Mouse (Mus musculus) hindbrain, embryonic 11.5 days (tissue): ENCODE results near the gene Bach2. TPM values are rescaled to one million over a fixed set of nuclear protein-coding genes. Genes with fewer than 3 reads are reported as not detected.
A peak's percentile ranks its signal among the peaks of the same experiment; 100 is the strongest.

Experiments used
- ATAC-seq: fragments of 200-750 bp; cut with Nextera tagmentation; 2 replicates; pipeline ENCODE4 v1.8.0; 2017; ENCODE audit warnings: mild to moderate bottlenecking, moderate TSS enrichment, moderate library complexity; ENCODE audit not compliant: low FRiP score
- DNase-seq: peaks from one replicate; pipeline ENCODE4 v3.0.0-alpha.2; 2015; ENCODE audit warnings: low spot score
- H3K27ac ChIP-seq: fragments of 300-500 bp; sonication (generic); 2 replicates; pipeline ENCODE4 v1.5.1; 2014; ENCODE audit warnings: mild to moderate bottlenecking, low read depth, low read length
- H3K27me3 ChIP-seq: fragments of 300-500 bp; sonication (generic); 2 replicates; pipeline ENCODE4 v1.6.1; 2014; ENCODE audit warnings: mild to moderate bottlenecking, low read length, moderate library complexity, mixed read lengths; ENCODE audit not compliant: control insufficient read depth, insufficient read depth
- H3K36me3 ChIP-seq: fragments of 300-500 bp; sonication (generic); 2 replicates; pipeline ENCODE4 v1.6.1; 2014; ENCODE audit warnings: mild to moderate bottlenecking, low read length, moderate library complexity, mixed read lengths; ENCODE audit not compliant: control insufficient read depth, insufficient read depth
- H3K4me1 ChIP-seq: fragments of 300-500 bp; sonication (generic); replicated peaks from 2 replicates; pipeline ENCODE4 v1.6.1; 2014; ENCODE audit warnings: low read length, mixed read lengths; ENCODE audit not compliant: control insufficient read depth, insufficient read depth
- H3K4me2 ChIP-seq: fragments of 300-500 bp; sonication (generic); replicated peaks from 2 replicates; pipeline ENCODE4 v1.6.1; 2014; ENCODE audit warnings: mild to moderate bottlenecking, low read depth, low read length
- H3K4me3 ChIP-seq: fragments of 300-500 bp; sonication (generic); 2 replicates; pipeline ENCODE4 v1.5.1; 2014; ENCODE audit warnings: low read depth, low read length
- H3K9ac ChIP-seq: fragments of 300-500 bp; sonication (generic); 2 replicates; pipeline ENCODE4 v1.6.1; 2014; ENCODE audit warnings: low read depth, low read length
- H3K9me3 ChIP-seq: fragments of 300-500 bp; sonication (generic); 2 replicates; pipeline ENCODE4 v1.6.1; 2016; ENCODE audit warnings: low read length; ENCODE audit not compliant: control insufficient read depth
- WGBS: fragments of 180-500 bp; shearing (Covaris S2); extraction: QIAGEN DNeasy Blood & Tissue Kit; methylation state at CpG from one replicate; pipeline ENCODE4 v1.1.7; 2014; 5-methylcytosine and 5-hydroxymethylcytosine counted together
- polyA plus RNA-seq: library from polyadenylated mRNA; unstranded; fragments of >200 nt; fragmentation: Nextera tagmentation; extraction: Ambion mirVana; gene quantifications from 2 replicates; pipeline ENCODE4 v1.2.1, GENCODE M21; 2014

Gene Bach2
- polyA plus RNA-seq, 1 experiment from 2014 or later = 23.9 TPM

DNA sequence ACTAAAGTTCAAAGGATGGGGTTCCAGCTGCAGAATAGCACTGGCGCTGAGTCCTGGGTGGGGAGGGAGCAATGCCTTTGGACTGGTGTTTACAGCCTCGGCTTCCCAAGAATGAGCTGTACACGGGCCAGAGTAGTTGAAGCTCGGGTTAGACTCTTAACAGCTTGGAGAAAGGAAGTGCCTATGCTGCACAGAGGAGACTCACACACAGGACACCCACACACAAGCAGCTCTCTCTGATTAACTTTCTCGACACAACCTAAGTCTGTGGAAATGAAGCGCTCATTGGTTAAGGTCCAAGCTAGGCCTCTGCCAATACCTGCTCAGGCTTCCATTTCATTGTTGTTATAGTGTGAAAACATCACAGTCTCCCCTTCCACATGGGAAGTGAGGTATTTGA lies 224.5 kb downstream of the Bach2 start:
- no peak overlapping the region for H3K4me2 ChIP-seq
- WGBS = 92% methylated on average over 6 of the region's 6 CpGs
- no peak overlapping the region for H3K9ac ChIP-seq
- H3K36me3 ChIP-seq = no peaks in the 10 kb centered on the region
- H3K4me1 ChIP-seq = no peaks in the 10 kb centered on the region
- no peak for ATAC-seq
- H3K27me3 ChIP-seq = no peaks in the 10 kb centered on the region
- no peak for DNase-seq
- no peak overlapping the region for H3K4me3 ChIP-seq
- no peaks in the 10 kb centered on the region for H3K9me3 ChIP-seq
- no peak overlapping the region for H3K27ac ChIP-seq

DNA sequence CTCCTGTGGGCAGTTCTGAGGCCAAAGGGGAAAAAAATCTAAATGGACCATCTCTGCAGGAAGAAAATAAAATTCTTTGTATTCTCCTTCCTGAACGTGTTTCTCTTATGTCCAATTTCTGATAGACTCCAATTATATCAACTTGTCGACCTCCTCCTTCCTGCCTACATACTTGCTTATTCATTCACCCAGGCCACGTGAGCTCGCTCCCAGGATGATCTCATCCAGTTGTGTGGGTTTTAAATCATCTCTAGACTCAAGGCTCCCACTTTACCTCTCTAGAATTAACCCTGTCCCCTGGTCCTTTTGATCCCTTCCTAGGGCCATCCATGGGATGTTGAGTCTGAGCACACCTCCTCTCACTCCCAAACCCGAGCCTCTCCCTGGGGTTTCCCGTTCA lies 225.9 kb downstream of the Bach2 start:
- WGBS = 81% methylated on average over 6 of the region's 6 CpGs
- Histone ChIP-seq H3K4me2 (no peak overlapping the region), H3K27ac (no peak overlapping the region), H3K9me3 (no peaks in the 10 kb centered on the region), H3K36me3 (no peaks in the 10 kb centered on the region), H3K4me1 (no peaks in the 10 kb centered on the region), H3K27me3 (no peaks in the 10 kb centered on the region), H3K4me3 (no peak overlapping the region), H3K9ac (no peak overlapping the region)
- DNase-seq (no peak), ATAC-seq (no peak)

DNA sequence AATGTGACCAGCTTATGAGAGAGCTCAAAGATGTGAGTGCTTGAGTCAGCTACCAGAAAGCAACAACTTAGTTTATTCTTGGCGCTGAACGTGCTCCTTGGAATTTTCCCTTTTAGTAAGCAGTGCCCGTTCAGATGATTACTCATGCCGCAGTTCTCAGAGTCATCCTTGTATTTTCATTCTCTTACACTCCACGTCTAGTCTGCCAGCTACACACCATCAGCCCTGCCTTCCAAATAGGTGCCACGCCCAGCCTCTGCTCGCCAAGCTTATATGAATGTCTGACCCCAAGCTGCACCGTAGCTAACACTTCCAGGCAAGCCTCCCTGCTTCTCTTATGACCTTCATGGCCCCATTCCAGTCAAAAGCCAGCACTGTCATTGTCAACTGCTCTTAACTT lies 227.4 kb downstream of the Bach2 start:
- Histone ChIP-seq H3K4me1 (no peaks in the 10 kb centered on the region), H3K27ac (no peak overlapping the region), H3K36me3 (no peaks in the 10 kb centered on the region), H3K9me3 (no peaks in the 10 kb centered on the region), H3K4me3 (no peak overlapping the region), H3K4me2 (no peak overlapping the region), H3K9ac (no peak overlapping the region), H3K27me3 (no peaks in the 10 kb centered on the region)
- ATAC-seq (no peak), DNase-seq (no peak)
- WGBS = 86% methylated on average over 8 of the region's 8 CpGs

DNA sequence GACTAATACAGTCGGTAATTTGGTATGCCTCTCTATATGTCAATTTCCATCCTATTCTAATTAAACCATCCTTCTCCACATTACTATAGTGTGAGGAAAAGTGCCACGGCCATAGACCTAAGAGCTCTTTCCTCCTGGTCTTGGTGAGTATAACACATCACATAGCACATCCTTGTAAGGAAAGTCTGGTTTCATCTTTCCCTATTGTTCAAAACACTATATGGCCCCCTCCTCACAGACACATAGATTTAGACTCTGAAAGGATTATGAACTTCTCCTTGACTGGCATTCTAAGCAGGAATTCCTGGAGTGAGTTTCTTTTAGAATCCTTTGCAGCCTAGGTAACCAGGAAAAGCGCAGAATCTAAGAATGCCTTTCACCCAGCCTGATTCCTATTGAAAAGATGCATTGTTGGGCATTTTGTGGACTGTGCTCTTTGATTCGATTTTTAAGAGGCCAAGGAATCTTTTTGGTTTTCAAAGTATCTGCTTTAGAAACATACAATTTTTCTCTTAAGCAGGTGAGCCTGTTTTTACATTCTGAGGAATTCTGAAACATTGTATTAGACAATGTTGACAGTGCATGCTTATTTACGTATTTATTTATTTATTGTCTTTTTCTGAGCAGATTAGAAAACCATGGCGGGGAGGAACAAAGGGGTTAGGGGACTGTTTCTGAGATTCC lies 239.5 kb downstream of the Bach2 start:
- Histone ChIP-seq H3K4me3 (no peak overlapping the region), H3K4me2 (no peak overlapping the region), H3K9me3 (no peaks in the 10 kb centered on the region), H3K9ac (no peak overlapping the region), H3K4me1 (peaks cover 24% of the 10 kb centered on the region), H3K27me3 (no peaks in the 10 kb centered on the region), H3K36me3 (no peaks in the 10 kb centered on the region), H3K27ac (peak overlapping the region; percentile 83; the same call in 1 of the 2 replicates)
- ATAC-seq = 0 out of 2 replicates have a peak, but pooled peaks have one; percentile 18
- WGBS = 41% methylated on average over 6 of the region's 6 CpGs
- peak; percentile 40 for DNase-seq

- Histone ChIP-seq H3K36me3 (no peaks in the 10 kb centered on the region), H3K4me2 (no peak overlapping the region), H3K27ac (peak overlapping the region; percentile 83), H3K9me3 (no peaks in the 10 kb centered on the region), H3K9ac (no peak overlapping the region), H3K4me3 (no peak overlapping the region), H3K27me3 (no peaks in the 10 kb centered on the region), H3K4me1 (peaks cover 24% of the 10 kb centered on the region)
- ATAC-seq = no peak
- peak; percentile 23 for DNase-seq
- 35% methylated on average over 3 of the region's 3 CpGs for WGBS
Measured at GRCm38 (mm10) chr4:32479231-32479630, 240.6 kb downstream of the Bach2 start.

- Histone ChIP-seq H3K9me3 (no peaks in the 10 kb centered on the region), H3K4me2 (no peak overlapping the region), H3K9ac (no peak overlapping the region), H3K27ac (peak overlapping the region; percentile 83), H3K4me1 (peaks cover 24% of the 10 kb centered on the region), H3K4me3 (no peak overlapping the region), H3K36me3 (no peaks in the 10 kb centered on the region), H3K27me3 (no peaks in the 10 kb centered on the region)
- DNase-seq (peak; percentile 62), ATAC-seq (peak; percentile 69)
- WGBS = 62% methylated on average over 16 of the region's 16 CpGs
Measured at GRCm38 (mm10) chr4:32479801-32480700, 241.4 kb downstream of the Bach2 start.

DNA sequence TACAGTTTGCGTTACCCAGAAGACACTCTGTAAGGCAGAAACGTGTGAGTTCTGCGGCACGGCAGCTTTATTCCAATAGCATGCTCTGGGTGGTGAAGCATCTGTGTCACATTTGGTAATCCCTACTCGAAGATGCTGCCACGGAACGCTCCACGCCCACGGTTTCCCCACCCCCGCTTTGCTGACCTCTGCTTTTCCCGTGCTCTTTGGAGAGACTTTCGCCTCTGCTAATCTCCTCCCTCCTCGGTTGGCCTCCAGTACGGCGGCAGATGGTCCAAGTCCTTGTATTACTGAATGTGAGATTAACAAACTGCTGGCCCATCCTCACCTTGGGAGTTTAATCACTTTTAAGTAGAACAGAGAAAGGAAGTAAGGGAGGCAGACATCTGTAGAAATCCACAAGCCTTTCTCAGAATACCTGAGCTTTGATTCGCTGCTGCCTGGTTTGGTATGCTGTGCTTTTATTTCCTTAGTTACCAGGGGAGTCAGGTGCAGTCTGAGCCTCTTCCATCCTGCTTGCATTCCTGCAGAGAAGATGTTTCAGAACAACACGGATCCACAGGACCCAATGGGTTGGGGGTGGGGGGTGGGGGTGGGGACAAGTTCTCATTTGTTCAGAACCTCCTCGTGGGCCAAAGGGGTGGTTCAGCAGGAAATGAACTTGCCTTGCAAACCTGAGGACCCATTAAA lies 242.9 kb downstream of the Bach2 start:
- Histone ChIP-seq H3K9me3 (no peaks in the 10 kb centered on the region), H3K36me3 (no peaks in the 10 kb centered on the region), H3K27me3 (no peaks in the 10 kb centered on the region), H3K4me1 (peaks cover 24% of the 10 kb centered on the region), H3K9ac (no peak overlapping the region), H3K4me2 (no peak overlapping the region; the same call in 1 of the 2 replicates), H3K4me3 (no peak overlapping the region), H3K27ac (peak overlapping the region; percentile 83)
- ATAC-seq (no peak; the same call in 1 of the 2 replicates), DNase-seq (peak; percentile 44)
- 26% methylated on average over 18 of the region's 18 CpGs for WGBS

- H3K9ac ChIP-seq = no peak overlapping the region
- no peak overlapping the region for H3K4me2 ChIP-seq
- H3K9me3 ChIP-seq = no peaks in the 10 kb centered on the region
- DNase-seq (peak; percentile 29), ATAC-seq (no peak)
- H3K36me3 ChIP-seq = no peaks in the 10 kb centered on the region
- no peak overlapping the region for H3K4me3 ChIP-seq
- 75% methylated on average over 8 of the region's 8 CpGs for WGBS
- peaks cover 24% of the 10 kb centered on the region for H3K4me1 ChIP-seq
- H3K27me3 ChIP-seq = no peaks in the 10 kb centered on the region
- peak overlapping the region; percentile 83 for H3K27ac ChIP-seq
Measured at GRCm38 (mm10) chr4:32482138-32482537, 243.5 kb downstream of the Bach2 start.
